In the genomic region with DNA sequence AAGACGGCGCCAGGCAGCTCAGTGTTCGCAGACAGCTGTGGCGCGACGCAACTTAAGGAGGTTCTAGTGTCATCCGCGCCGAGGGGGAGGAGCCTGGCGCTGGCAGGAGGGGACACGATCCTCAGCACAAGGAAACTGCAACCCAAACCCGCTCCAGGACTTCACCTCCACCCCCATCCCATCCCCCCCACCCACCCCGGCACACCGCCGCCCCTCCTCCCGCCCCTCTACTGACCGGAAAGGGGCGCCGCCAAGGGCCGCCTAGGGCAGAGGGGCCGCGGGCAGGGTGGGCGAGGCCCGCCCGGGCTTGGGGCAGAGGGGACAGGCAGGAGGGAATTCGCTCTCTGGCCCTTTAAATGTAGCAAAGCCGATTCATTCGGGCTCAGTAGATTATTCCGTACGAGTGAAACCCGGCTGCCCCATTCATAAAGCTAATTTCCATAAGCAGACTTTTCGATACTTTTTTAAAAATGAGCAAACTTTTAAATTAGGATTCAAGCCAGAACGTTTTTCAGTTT, we compare ENCODE assay signal across 9 mouse cellular contexts. TPM values are rescaled to one million over a fixed set of nuclear protein-coding genes. Genes with fewer than 3 reads are reported as not detected.
A peak's percentile ranks its signal among the peaks of the same experiment; 100 is the strongest.
DNase-seq lines count a peak whose midpoint lies in the region; ATAC-seq and TF ChIP-seq lines count a peak whose summit lies in the region.
"Had no signal": no experiment of that assay in that cellular context is flagged by ENCODE, and none has a peak within 500 bp of the region (broad histone marks: within the 10 kb centered on the region; RNA-seq: fewer than 3 reads in every experiment).

No protein-coding gene starts in this region.

- H3K9me3 ChIP-seq in E14TG2a.4 (ENCODE audit: low read length), result no peaks in the 10 kb centered on the region
- no peaks in the 10 kb centered on the region for H3K9me3 ChIP-seq in heart, embryonic 10.5 days
- H3K9me3 ChIP-seq in kidney, embryonic 15.5 days (replicated peaks), result no peaks in the 10 kb centered on the region
- H3K9me3 ChIP-seq in stomach, embryonic 16.5 days (replicated peaks; ENCODE audit: control insufficient read depth, low read length), result no peaks in the 10 kb centered on the region

- DNase-seq in adrenal gland, postnatal 25 days, result peak; percentile 51
- DNase-seq in heart, embryonic 10.5 days (ENCODE audit: low spot score), result peak; percentile 90
- peak; percentile 62 for DNase-seq in lung, postnatal 25 days (ENCODE audit: low spot score)
- DNase-seq in gastrocnemius, postnatal 10 days, result no peak
- no peak for DNase-seq in cerebellum, adult 11-12 months

- H3K36me3 ChIP-seq in E14TG2a.4 (ENCODE audit: insufficient read depth, low read length), result no peaks in the 10 kb centered on the region
- 0 out of 2 replicates have a peak, but pooled peaks cover 4% of the 10 kb centered on the region for H3K36me3 ChIP-seq in heart, embryonic 10.5 days
- H3K36me3 ChIP-seq in kidney, embryonic 15.5 days, result no peaks in the 10 kb centered on the region
- no peaks in the 10 kb centered on the region for H3K36me3 ChIP-seq in stomach, embryonic 16.5 days (ENCODE audit: control insufficient read depth, insufficient read depth, low read length)

- H3K4me1 ChIP-seq in E14TG2a.4 (replicated peaks; ENCODE audit: low read depth, low read length), result peaks cover 78% of the 10 kb centered on the region
- H3K4me1 ChIP-seq in heart, embryonic 10.5 days, result peaks cover 52% of the 10 kb centered on the region
- peaks cover 58% of the 10 kb centered on the region for H3K4me1 ChIP-seq in kidney, embryonic 15.5 days
- H3K4me1 ChIP-seq in stomach, embryonic 16.5 days (ENCODE audit: control insufficient read depth, insufficient read depth, low read length), result peaks cover 16% of the 10 kb centered on the region

- peak overlapping the region; percentile 76 for H3K4me3 ChIP-seq in E14TG2a.4 (replicated peaks; ENCODE audit: low read length)
- peak overlapping the region; percentile 71 for H3K4me3 ChIP-seq in heart, embryonic 10.5 days
- peak overlapping the region; percentile 55 for H3K4me3 ChIP-seq in kidney, embryonic 15.5 days (replicated peaks)
- H3K4me3 ChIP-seq in stomach, embryonic 16.5 days (replicated peaks; ENCODE audit: low read length), result peak overlapping the region; percentile 60

- peaks cover 98% of the 10 kb centered on the region for H3K27me3 ChIP-seq in E14TG2a.4 (ENCODE audit: insufficient read depth, low read length)
- peaks cover 76% of the 10 kb centered on the region for H3K27me3 ChIP-seq in heart, embryonic 10.5 days (ENCODE audit: insufficient read depth, poor library complexity, severe bottlenecking)
- peaks cover 92% of the 10 kb centered on the region for H3K27me3 ChIP-seq in kidney, embryonic 15.5 days
- H3K27me3 ChIP-seq in stomach, embryonic 16.5 days (ENCODE audit: control insufficient read depth, insufficient read depth, low read length), result peaks cover 68% of the 10 kb centered on the region

- peak overlapping the region; percentile 93 for H3K4me2 ChIP-seq in kidney, embryonic 15.5 days
- H3K4me2 ChIP-seq in stomach, embryonic 16.5 days (ENCODE audit: low read depth, low read length), result peak overlapping the region; percentile 98

- under 1% methylated on average over 28 of the region's 33 CpGs for WGBS in heart, embryonic 10.5 days
- under 1% methylated on average over 30 of the region's 33 CpGs for WGBS in kidney, embryonic 15.5 days
- WGBS in stomach, embryonic 16.5 days, result under 1% methylated on average over 28 of the region's 33 CpGs

- H3K27ac ChIP-seq in heart, embryonic 10.5 days, result peak overlapping the region; percentile 84
- H3K27ac ChIP-seq in kidney, embryonic 15.5 days, result peak overlapping the region; percentile 88
- H3K27ac ChIP-seq in stomach, embryonic 16.5 days (ENCODE audit: low read length), result peak overlapping the region; percentile 69; the same call in 1 of the 2 replicates

- no peak for TF ChIP-seq CTCF in E14TG2a.4 (conservative IDR thresholded peaks at IDR 0.05; ENCODE audit: low read length)

- H3K9ac ChIP-seq in kidney, embryonic 15.5 days, result peak overlapping the region; percentile 45
- H3K9ac ChIP-seq in stomach, embryonic 16.5 days (ENCODE audit: low read length), result peak overlapping the region; percentile 67

- ATAC-seq in kidney, embryonic 15.5 days (replicated peaks; ENCODE audit: low FRiP score), result peak; percentile 50
- ATAC-seq in stomach, embryonic 16.5 days (ENCODE audit: insufficient read depth, low FRiP score), result no peak

RNA-seq across cellular contexts. Expression of gene 4930412O13Rik, which starts 2.4 kb away (rescaled TPM):
- 2.5 and 2.6 TPM in 2 replicates for total RNA-seq in adrenal gland, postnatal 25 days (2021)
- polyA plus RNA-seq in heart, embryonic 10.5 days (2016; fragmentation: Nextera tagmentation; extraction: Ambion mirVana), result 1.1 and 2.6 TPM in 2 replicates
- polyA plus RNA-seq in kidney, embryonic 15.5 days (2015; fragmentation: Nextera tagmentation; extraction: Ambion mirVana), result 2.8 and 3.0 TPM in 2 replicates
- not detected in 2 replicates for polyA plus RNA-seq in stomach, embryonic 16.5 days (2015; fragmentation: Nextera tagmentation; extraction: Ambion mirVana)
- not detected for total RNA-seq in gastrocnemius, postnatal 10 days (2021)
- polyA plus RNA-seq: large intestine, adult 2 months had no signal

RNA-seq across cellular contexts. Expression of gene 9230102O04Rik, which starts 10.7 kb away (rescaled TPM):
- total RNA-seq in adrenal gland, postnatal 25 days (2021), result not detected in 2 replicates
- 0.76 TPM in 1 of 2 replicates, not detected in the other for polyA plus RNA-seq in heart, embryonic 10.5 days (2016; fragmentation: Nextera tagmentation; extraction: Ambion mirVana)
- 4.9 and 6.2 TPM in 2 replicates for polyA plus RNA-seq in kidney, embryonic 15.5 days (2015; fragmentation: Nextera tagmentation; extraction: Ambion mirVana)
- not detected in 2 replicates for polyA plus RNA-seq in stomach, embryonic 16.5 days (2015; fragmentation: Nextera tagmentation; extraction: Ambion mirVana)
- total RNA-seq in gastrocnemius, postnatal 10 days (2021), result not detected
- polyA plus RNA-seq: large intestine, adult 2 months had no signal

RNA-seq across cellular contexts. Expression of gene Gata3, which starts 11.2 kb away (rescaled TPM):
- 17.2 and 25.5 TPM in 2 replicates for total RNA-seq in adrenal gland, postnatal 25 days (2021)
- 9.1 and 21.7 TPM in 2 replicates for polyA plus RNA-seq in heart, embryonic 10.5 days (2016; fragmentation: Nextera tagmentation; extraction: Ambion mirVana)
- 98.5 and 108 TPM in 2 replicates for polyA plus RNA-seq in kidney, embryonic 15.5 days (2015; fragmentation: Nextera tagmentation; extraction: Ambion mirVana)
- 3.2 and 3.6 TPM in 2 replicates for polyA plus RNA-seq in stomach, embryonic 16.5 days (2015; fragmentation: Nextera tagmentation; extraction: Ambion mirVana)
- total RNA-seq in gastrocnemius, postnatal 10 days (2021), result under 1 TPM; 0.19 to 0.23 TPM

Comparison
In these comparisons a context has a peak if more than half of its experiments do, and no peak if none do; other contexts are left out.
1. DNase-seq: peak in adrenal gland, postnatal 25 days (single experiment), heart, embryonic 10.5 days (single experiment) and lung, postnatal 25 days (single experiment); none in gastrocnemius, postnatal 10 days (single experiment) and cerebellum, adult 11-12 months (single experiment).
2. Peak in every context shown above with its lines, with median percentiles within 50 percentile points of each other: H3K4me3 ChIP-seq and H3K27ac ChIP-seq.